Mouse (Mus musculus): ENCODE data around the gene Cpne6.

DNA sequence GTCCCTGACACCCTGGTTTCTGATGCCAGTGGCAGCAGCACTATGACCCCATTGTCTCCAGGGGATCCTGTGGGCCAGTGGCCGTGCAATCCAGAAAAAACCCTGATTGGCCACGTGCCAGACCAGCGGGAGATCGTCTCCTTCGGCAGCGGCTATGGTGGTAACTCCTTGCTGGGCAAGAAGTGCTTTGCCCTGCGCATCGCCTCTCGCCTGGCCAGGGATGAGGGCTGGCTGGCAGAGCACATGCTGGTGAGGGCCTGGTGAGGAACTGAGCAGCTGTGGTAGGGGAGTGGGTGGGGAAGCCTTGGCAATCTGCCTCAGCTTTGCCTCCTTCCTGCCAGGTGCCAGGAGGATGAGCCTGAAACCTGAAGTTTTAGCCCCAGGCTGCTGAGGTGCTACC, 34.1 kb downstream of the Cpne6 start:
- TF ChIP-seq GATA1 (IDR thresholded peaks at IDR 0.05; ENCODE audit: borderline replicate concordance, low read length) (no peak), FLI1 (IDR thresholded peaks at IDR 0.05; ENCODE audit: low read length) (no peak)
